Mouse (Mus musculus) E14TG2a.4 (cell line): ENCODE measurements around the gene Larp4b.

Experiments used
- CTCF ChIP-seq: conservative IDR thresholded peaks from 2 replicates; pipeline ENCODE4 v1.5.1; 2014; ENCODE audit warnings: low read length
- POU5F1 ChIP-seq: IDR thresholded peaks from 2 replicates; pipeline ENCODE4 v1.6.1; 2014; ENCODE audit warnings: low read length, borderline replicate concordance

GRCm38 (mm10) chr13:9149473-9150217 lies 56.0 kb downstream of the Larp4b start:
- TF ChIP-seq CTCF (no peak), POU5F1 (no peak)
